Mouse (Mus musculus): ENCODE results near the gene Atad1. TPM values are rescaled to one million over a fixed set of nuclear protein-coding genes. Genes with fewer than 3 reads are reported as not detected.

The Atad1 gene
- polyA plus RNA-seq (2012; rRNA removed) = 10.7 and 12.9 TPM in 2 replicates

DNA sequence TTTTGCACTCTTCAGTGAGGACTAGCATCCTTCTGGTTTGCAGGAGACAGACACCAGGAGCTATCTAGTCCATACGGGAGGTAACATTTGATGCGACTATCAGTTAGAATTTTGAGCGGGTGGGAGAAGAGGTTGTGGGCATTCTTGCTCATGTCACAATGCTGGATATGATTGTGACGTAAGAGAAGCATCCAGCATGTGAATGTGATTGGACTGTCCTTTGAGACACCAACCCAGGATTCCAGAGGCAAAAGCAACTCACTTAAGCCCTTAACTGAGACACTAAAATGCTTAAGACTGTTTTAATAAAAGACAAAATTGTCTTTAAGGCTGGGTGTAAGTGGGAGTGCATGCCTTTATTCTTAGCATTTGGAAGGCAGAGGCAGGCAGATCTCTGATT, at the start of gene Atad1:
Atad1 (minus strand) TSS at position 101 of the 400 bp plus-strand sequence.

DNA sequence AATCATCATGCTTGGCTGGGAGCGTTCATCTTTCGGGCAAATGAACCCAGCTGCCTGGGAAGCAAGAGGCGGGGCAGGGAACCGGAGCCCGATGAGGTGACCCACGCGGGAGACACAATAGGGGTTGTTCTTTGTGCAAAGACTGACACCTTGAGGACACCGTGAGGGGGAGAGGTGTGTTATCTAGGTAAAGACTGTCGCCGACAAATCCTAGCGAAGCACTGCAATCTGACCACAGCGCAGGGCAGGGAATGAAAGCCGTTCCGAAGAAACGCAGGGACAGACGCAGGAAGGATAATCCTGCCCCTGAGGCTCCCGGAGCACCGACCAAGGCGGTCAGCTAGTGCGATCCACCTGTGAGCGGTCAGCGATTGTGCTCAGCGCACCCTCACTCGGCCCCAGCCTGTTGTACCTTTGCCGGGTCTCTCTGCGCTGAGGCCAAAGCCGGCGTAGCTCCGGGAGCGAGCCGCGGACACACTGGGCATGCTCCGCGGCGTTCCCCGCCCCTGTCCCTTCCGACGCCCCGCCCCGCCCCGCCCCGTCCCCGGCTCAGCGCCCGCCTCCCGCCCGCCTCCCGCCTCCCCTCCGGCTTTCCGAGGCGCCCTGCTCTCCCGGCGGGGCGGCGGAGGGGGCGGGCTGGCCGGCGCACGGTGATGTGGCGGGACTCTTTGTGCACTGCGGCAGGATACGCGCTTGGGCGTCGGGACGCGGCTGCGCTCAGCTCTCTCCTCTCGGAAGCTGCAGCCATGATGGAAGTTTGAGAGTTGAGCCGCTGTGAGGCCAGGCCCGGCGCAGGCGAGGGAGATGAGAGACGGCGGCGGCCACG, 17.5 kb upstream of the Atad1 start, which contains the start of gene Pten:
Pten (plus strand) TSS at position 598 of the 826 bp plus-strand sequence.

Other genes starting within 250 kb of the Atad1 start
- gene Papss2, start 144.0 kb downstream of the Atad1 start, polyA plus RNA-seq (2012; rRNA removed) = 3.2 and 3.3 TPM in 2 replicates
- 4.7 and 5.4 TPM in 2 replicates for gene Pten, start 17.7 kb upstream of the Atad1 start, polyA plus RNA-seq (2012; rRNA removed)